Mouse (Mus musculus): ENCODE measurements around the gene Ptcd2. TPM values are rescaled to one million over a fixed set of nuclear protein-coding genes. Genes with fewer than 3 reads are reported as not detected.
"Not testable (repeated sequence)": the region's sequence is repeated elsewhere in the genome, so short reads cannot be mapped to it uniquely, and the experiment has no call there.

Ptcd2 gene
- polyA plus RNA-seq, 1 experiment = 23.2 TPM

GRCm38 (mm10) chr13:99341504-99341903, 3.0 kb downstream of the Ptcd2 start:
- no peaks in the 10 kb centered on the region for H3K4me1 ChIP-seq (ENCODE audit: control insufficient read depth, insufficient read depth, low read length)
- TF ChIP-seq POLR2A (IDR thresholded peaks at IDR 0.05; ENCODE audit: low read depth, low read length) = no peak
- TF ChIP-seq CTCF (IDR thresholded peaks at IDR 0.05; ENCODE audit: borderline replicate concordance, insufficient read depth, low read length) = no peak
- no peak overlapping the region for H3K4me3 ChIP-seq (ENCODE audit: insufficient read depth, low read length)
- H3K27ac ChIP-seq (ENCODE audit: insufficient read depth, low read length) = no peak overlapping the region

- H3K4me1 ChIP-seq (ENCODE audit: control insufficient read depth, insufficient read depth, low read length) = no peaks in the 10 kb centered on the region
- H3K27ac ChIP-seq (ENCODE audit: insufficient read depth, low read length) = no peak overlapping the region
- no peak for TF ChIP-seq POLR2A (IDR thresholded peaks at IDR 0.05; ENCODE audit: low read depth, low read length)
- no peak for TF ChIP-seq CTCF (IDR thresholded peaks at IDR 0.05; ENCODE audit: borderline replicate concordance, insufficient read depth, low read length)
- H3K4me3 ChIP-seq (ENCODE audit: insufficient read depth, low read length) = no peak overlapping the region
These were observed 7.0 kb downstream of the Ptcd2 start for GRCm38 (mm10) chr13:99337510-99337909.

GRCm38 (mm10) chr13:99331255-99331654, 13.2 kb downstream of the Ptcd2 start:
- TF ChIP-seq POLR2A (IDR thresholded peaks at IDR 0.05; ENCODE audit: low read depth, low read length) = no peak
- no peak for TF ChIP-seq CTCF (IDR thresholded peaks at IDR 0.05; ENCODE audit: borderline replicate concordance, insufficient read depth, low read length)
- H3K4me1 ChIP-seq (ENCODE audit: control insufficient read depth, insufficient read depth, low read length) = 0 out of 2 replicates have a peak, but pooled peaks cover 2% of the 10 kb centered on the region
- no peak overlapping the region for H3K4me3 ChIP-seq (ENCODE audit: insufficient read depth, low read length)
- H3K27ac ChIP-seq (ENCODE audit: insufficient read depth, low read length) = no peak overlapping the region

GRCm38 (mm10) chr13:99324337-99324685, 20.2 kb downstream of the Ptcd2 start:
- H3K4me1 ChIP-seq (ENCODE audit: control insufficient read depth, insufficient read depth, low read length); H3K27ac ChIP-seq (ENCODE audit: insufficient read depth, low read length); H3K4me3 ChIP-seq (ENCODE audit: insufficient read depth, low read length): not testable (repeated sequence)

GRCm38 (mm10) chr13:99323632-99324336, 20.7 kb downstream of the Ptcd2 start:
- H3K27ac ChIP-seq (ENCODE audit: insufficient read depth, low read length) = no peak overlapping the region
- TF ChIP-seq CTCF (IDR thresholded peaks at IDR 0.05; ENCODE audit: borderline replicate concordance, insufficient read depth, low read length) = no peak
- TF ChIP-seq POLR2A (IDR thresholded peaks at IDR 0.05; ENCODE audit: low read depth, low read length) = no peak
- no peak overlapping the region for H3K4me3 ChIP-seq (ENCODE audit: insufficient read depth, low read length)
- 0 out of 2 replicates have a peak, but pooled peaks cover 7% of the 10 kb centered on the region for H3K4me1 ChIP-seq (ENCODE audit: control insufficient read depth, insufficient read depth, low read length)

GRCm38 (mm10) chr13:99322915-99323314, 21.6 kb downstream of the Ptcd2 start:
- H3K4me1 ChIP-seq (ENCODE audit: control insufficient read depth, insufficient read depth, low read length); H3K27ac ChIP-seq (ENCODE audit: insufficient read depth, low read length); H3K4me3 ChIP-seq (ENCODE audit: insufficient read depth, low read length): not testable (repeated sequence)

GRCm38 (mm10) chr13:99320453-99320852, 24.1 kb downstream of the Ptcd2 start:
- 0 out of 2 replicates have a peak, but pooled peaks cover 5% of the 10 kb centered on the region for H3K4me1 ChIP-seq (ENCODE audit: control insufficient read depth, insufficient read depth, low read length)
- no peak overlapping the region for H3K4me3 ChIP-seq (ENCODE audit: insufficient read depth, low read length)
- H3K27ac ChIP-seq (ENCODE audit: insufficient read depth, low read length) = no peak overlapping the region
- TF ChIP-seq CTCF (IDR thresholded peaks at IDR 0.05; ENCODE audit: borderline replicate concordance, insufficient read depth, low read length) = no peak
- no peak for TF ChIP-seq POLR2A (IDR thresholded peaks at IDR 0.05; ENCODE audit: low read depth, low read length)

GRCm38 (mm10) chr13:99317058-99317457, 27.4 kb downstream of the Ptcd2 start:
- peak; percentile 4; the same call in 1 of the 2 replicates for TF ChIP-seq CTCF (IDR thresholded peaks at IDR 0.05; ENCODE audit: borderline replicate concordance, insufficient read depth, low read length)
- no peak for TF ChIP-seq POLR2A (IDR thresholded peaks at IDR 0.05; ENCODE audit: low read depth, low read length)
- H3K4me1 ChIP-seq (ENCODE audit: control insufficient read depth, insufficient read depth, low read length) = no peaks in the 10 kb centered on the region
- H3K4me3 ChIP-seq (ENCODE audit: insufficient read depth, low read length) = no peak overlapping the region
- no peak overlapping the region for H3K27ac ChIP-seq (ENCODE audit: insufficient read depth, low read length)

GRCm38 (mm10) chr13:99316366-99316765, 28.1 kb downstream of the Ptcd2 start:
- no peak overlapping the region for H3K4me3 ChIP-seq (ENCODE audit: insufficient read depth, low read length)
- H3K27ac ChIP-seq (ENCODE audit: insufficient read depth, low read length) = no peak overlapping the region
- TF ChIP-seq CTCF (IDR thresholded peaks at IDR 0.05; ENCODE audit: borderline replicate concordance, insufficient read depth, low read length) = no peak
- TF ChIP-seq POLR2A (IDR thresholded peaks at IDR 0.05; ENCODE audit: low read depth, low read length) = no peak
- H3K4me1 ChIP-seq (ENCODE audit: control insufficient read depth, insufficient read depth, low read length) = no peaks in the 10 kb centered on the region

GRCm38 (mm10) chr13:99314657-99315181, 29.8 kb downstream of the Ptcd2 start:
- no peak overlapping the region for H3K4me3 ChIP-seq (ENCODE audit: insufficient read depth, low read length)
- H3K27ac ChIP-seq (ENCODE audit: insufficient read depth, low read length) = no peak overlapping the region
- TF ChIP-seq CTCF (IDR thresholded peaks at IDR 0.05; ENCODE audit: borderline replicate concordance, insufficient read depth, low read length) = no peak
- no peak for TF ChIP-seq POLR2A (IDR thresholded peaks at IDR 0.05; ENCODE audit: low read depth, low read length)
- H3K4me1 ChIP-seq (ENCODE audit: control insufficient read depth, insufficient read depth, low read length) = no peaks in the 10 kb centered on the region

All from embryonic fibroblast, embryonic 13.5 days (primary cell).